Mouse (Mus musculus) liver, embryonic 14.5 days (tissue): ENCODE results near the gene Gm17651.

Experiments used
- CTCF ChIP-seq: IDR thresholded peaks from 2 replicates; pipeline ENCODE4 v1.5.1; 2016; ENCODE audit warnings: antibody characterized with exemption, low read depth, control low read depth
- EP300 ChIP-seq: IDR thresholded peaks from 2 replicates; pipeline ENCODE4 v1.6.1; 2016; ENCODE audit warnings: antibody characterized with exemption, low read depth

DNA sequence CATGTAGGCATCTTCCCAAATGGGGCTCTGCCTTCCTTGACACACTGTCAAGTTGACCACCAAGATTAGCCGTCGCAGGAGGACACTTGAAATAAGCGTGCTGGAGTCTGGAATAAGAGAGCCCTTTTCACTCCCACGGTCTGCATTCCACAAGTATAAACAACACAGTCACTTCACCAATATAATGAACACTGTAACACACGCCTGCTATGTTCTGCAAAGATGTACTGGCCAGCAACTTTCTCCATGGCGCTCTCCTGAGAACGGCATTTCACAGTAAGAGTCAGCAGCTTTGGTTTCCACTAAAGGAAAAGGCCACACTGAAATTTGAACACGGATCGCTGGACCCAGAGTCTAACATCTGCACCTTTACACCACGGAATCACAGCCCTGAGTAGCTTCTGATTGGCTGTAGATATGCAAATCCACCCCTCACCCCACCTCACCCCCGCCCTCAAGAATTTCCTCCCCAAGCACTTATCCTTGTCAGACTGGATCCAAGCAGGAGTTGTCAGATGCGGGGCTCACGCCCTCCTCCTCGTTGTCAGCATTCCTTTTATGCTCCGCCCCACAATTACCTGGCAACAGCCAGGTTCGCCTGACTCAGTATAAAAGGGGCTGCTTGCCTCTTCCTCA, 9.2 kb upstream of the Gm17651 start:
- TF ChIP-seq EP300 (no peak), CTCF (no peak)
